Mouse (Mus musculus) thymus, adult 2 months (tissue): ENCODE data around the gene Igsf9.

Experiments
- CTCF ChIP-seq: fragments of 200-500 bp; IDR thresholded peaks from 2 replicates; pipeline ENCODE4 v1.5.1; 2012; ENCODE audit warnings: mild to moderate bottlenecking, control low read depth, low read length, moderate library complexity, borderline replicate concordance; ENCODE audit not compliant: control insufficient read depth, poor library complexity, insufficient read depth; ENCODE audit errors: extremely low read depth
- POLR2A ChIP-seq: fragments of 200-500 bp; IDR thresholded peaks from 2 replicates; pipeline ENCODE4 v1.6.1; 2012; ENCODE audit warnings: mild to moderate bottlenecking, low read length, control low read depth, moderate library complexity; ENCODE audit not compliant: control insufficient read depth, poor library complexity, insufficient read depth; ENCODE audit errors: extremely low read depth

DNA sequence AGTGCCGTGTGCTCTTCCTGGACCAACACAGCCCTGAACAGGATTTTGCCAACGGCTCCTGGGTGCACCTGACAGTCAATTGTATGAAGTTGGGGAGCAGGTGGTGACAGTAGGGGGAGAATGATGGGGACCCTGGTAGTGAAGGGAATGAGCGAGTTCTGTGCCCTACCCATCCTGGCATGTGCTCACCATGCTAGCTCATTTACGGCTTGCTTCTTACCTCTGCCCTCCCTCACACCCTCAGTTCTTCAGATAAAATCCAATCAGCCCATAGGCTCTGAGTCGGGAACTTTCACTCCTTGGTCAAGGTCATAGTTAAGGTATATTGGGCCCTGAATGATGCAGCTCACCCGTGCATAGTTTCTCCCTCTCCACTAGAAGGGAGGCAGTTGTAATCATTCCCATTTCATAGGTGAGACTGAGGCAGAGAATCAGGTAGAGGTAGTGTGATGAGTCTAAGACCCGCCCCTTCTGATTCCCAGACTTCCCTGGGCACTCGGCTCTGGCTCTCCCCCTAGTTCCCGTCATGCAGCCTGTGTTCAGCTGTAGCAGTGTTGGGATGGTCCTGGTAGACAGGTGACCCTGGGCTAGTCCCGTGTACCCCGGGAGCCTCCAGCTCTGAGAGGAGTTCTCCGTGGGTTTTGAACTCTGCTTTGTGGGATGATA lies 8.1 kb downstream of the Igsf9 start:
- TF ChIP-seq POLR2A, result no peak
- TF ChIP-seq CTCF, result no peak
